ENCODE assay signal across 23 mouse cellular contexts in genomic region chr17:29623488-29623887, GRCm38 (mm10).
"Had no signal": no experiment of that assay in that cellular context is flagged by ENCODE, and none has a peak within 500 bp of the region (broad histone marks: within the 10 kb centered on the region; RNA-seq: fewer than 3 reads in every experiment).

No protein-coding gene starts in this region.

- ATAC-seq: forebrain, embryonic 13.5 days; forebrain, embryonic 14.5 days; forebrain, embryonic 15.5 days; forebrain, embryonic 16.5 days; forebrain, postnatal 0 days had no signal

- DNase-seq: cerebellum, adult 18-20 months; cerebellum, adult 2 months; cerebellum, adult 8-10 months; cerebellum, adult 9-10 months; cerebellum, adult 9-11 months; cerebellum, postnatal 10 days; cerebellum, postnatal 14 days; cerebellum, postnatal 25 days; cerebellum, postnatal 36 days; embryo, embryonic 11 days; forebrain, postnatal 0 days; gastrocnemius, adult 2 months; gastrocnemius, postnatal 10 days; gastrocnemius, postnatal 14 days; gastrocnemius, postnatal 25 days; gastrocnemius, postnatal 36 days; heart, adult 11 months; heart, adult 18-20 months; heart, adult 2 months had no signal
